Mouse (Mus musculus) heart, postnatal 14 days (tissue): Measurements from ENCODE around the gene Snrnp25. TPM values are rescaled to one million over a fixed set of nuclear protein-coding genes. Genes with fewer than 3 reads are reported as not detected.

Experiments used
- DNase-seq, 2 experiments: peaks; one replicate each; pipeline ENCODE4 v3.0.0; 2021 to 2022
- intact Hi-C: fragments of 180-260 bp; cut with DNase I; formaldehyde crosslinking; loops from one replicate; pipeline ENCODE4 v1.15.1; 2025
- total RNA-seq, 2 experiments: library from RNA; stranded (reverse); gene quantifications; 2 replicates each; pipeline ENCODE4 v1.2.3; 2021

Snrnp25 gene
- total RNA-seq, 2 experiments from 2014 or later, result 11.4 to 11.5 TPM

DNA sequence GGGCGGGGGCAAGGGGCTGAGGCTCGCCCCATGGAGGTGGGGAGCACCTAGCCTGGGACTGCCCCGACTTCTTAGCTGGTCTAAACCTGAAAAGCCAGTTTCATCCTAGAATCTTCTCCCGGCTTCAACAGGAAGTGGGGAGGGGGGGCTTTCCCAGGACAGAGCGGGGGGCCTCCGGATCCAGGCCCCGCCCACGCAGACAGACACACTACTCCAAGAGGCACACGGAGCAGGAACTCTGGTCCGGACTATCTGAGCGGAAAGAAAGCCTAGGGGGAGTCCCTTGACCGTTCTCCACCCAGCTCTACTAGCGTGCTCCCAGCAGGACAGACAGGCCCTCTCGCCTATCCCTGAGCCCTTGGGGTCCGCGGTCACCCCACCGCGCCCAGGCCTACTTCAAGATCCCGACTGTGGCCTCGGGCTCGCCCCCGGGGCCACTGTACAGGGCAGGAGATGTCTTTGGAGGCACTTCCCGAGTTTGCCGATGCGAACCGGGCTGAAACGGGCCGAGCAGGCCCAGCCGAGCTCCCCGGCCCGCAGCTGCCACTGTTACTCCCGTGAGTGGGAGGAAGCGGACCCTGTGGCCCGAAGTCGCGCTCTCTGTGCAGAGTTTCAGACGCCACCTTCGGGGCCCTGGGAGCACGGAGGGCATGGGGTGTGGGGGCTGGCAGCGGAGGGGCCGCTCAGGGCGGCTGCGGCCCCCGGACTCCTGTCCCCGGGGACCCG is 16.2 kb downstream of the Snrnp25 start:
- intact Hi-C loops, result no loop called here
- DNase-seq, result peak; percentile 74 to 75

DNA sequence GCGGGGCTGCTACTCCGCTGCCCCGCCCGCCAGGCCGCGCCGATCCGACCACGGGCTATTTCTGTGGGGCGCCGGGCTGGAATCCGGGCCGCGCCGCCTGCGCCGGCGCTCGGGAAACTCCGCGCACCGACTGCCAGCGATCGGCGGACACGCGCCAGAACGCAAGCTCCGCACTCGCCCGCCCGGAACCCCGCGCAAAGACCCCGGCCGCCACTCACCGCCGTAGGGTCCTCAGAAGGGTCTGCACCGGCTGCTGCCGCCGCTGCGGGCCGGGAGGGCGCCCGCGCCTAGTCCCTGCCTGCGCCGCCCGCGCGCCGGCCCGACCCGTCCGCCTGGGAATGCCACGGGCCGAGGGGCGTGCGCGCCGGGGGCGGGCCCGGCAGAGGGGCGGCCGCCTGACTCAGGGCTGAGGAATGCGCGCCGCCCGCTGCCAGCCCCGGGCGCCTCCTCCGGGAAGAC is 16.8 kb downstream of the Snrnp25 start, which contains the start of gene Rhbdf1:
Rhbdf1 (minus strand) TSS at position 350 of the 459 bp plus-strand sequence.
- DNase-seq, result peak; percentile 80 to 84
- intact Hi-C loops, result no loop called here

- intact Hi-C loops, result no loop called here
- DNase-seq, result peak; percentile 32 to 39
Measured at GRCm38 (mm10) chr11:32222570-32223194, 17.5 kb downstream of the Snrnp25 start.

DNA sequence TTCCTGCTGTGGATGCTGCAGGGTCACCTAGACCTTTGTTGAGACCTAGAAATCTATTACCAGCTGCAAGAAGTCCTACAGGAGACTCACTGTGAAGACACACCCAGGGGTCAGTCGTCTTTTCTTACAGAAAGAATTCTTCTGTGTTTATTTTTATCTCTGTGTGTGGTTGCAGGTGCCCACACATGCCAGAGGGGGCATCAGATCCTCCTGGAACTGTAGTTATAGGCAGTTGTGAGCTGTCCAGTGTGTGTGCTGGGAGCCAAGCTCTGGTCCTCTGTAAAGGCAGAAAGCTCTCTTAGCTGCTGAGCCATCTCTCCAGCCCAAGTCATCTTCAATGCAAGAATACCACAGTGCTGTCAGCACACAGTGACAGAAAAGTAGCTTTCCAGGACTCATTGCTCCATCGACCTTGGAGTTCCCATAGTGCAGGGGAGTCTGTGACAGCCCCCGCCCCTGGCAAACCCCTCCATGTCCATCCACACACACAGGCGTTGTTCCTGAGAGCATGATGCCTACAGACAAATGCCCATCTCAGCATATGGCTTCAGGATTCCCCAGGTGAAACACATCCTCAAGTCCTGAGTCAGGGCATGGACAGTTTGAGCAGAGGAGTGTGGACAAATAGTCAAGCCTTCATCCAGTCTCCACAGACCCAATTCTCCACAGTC is 18.2 kb downstream of the Snrnp25 start:
- DNase-seq, result no peak
- intact Hi-C loops, result no loop called here

DNA sequence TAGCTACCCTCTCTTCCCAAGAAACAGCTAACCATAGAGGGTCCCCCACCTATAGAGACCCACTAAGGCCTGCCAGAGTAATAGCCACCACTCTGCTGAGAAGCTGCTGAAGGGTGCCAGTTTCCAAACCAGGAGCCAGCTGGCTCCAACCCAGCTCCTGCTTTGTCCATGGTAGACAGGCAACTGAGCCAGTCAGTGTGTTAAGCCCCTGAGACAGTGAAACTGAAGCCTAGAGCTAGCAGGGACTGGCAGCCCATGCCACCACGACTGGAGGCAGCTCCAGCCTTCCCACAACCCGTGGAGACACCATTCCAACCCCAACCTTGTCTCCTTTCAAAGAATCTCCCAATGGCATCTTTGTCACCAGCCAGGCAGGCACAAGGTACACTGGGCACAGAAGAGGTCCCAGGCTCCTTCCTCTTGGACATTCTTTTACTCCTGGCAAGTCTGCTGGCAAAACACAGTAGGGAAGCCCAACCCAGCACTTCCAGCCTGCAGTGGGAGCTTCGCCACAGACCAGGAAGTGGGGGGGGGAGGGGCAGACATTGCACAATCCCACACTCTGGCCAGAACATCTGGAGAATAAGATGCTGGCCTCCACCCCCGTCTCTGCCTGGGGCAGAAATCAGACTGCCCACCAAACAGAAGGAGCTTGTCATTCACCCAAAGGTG is 19.4 kb downstream of the Snrnp25 start:
- DNase-seq, result peak; percentile 87 to 91

DNA sequence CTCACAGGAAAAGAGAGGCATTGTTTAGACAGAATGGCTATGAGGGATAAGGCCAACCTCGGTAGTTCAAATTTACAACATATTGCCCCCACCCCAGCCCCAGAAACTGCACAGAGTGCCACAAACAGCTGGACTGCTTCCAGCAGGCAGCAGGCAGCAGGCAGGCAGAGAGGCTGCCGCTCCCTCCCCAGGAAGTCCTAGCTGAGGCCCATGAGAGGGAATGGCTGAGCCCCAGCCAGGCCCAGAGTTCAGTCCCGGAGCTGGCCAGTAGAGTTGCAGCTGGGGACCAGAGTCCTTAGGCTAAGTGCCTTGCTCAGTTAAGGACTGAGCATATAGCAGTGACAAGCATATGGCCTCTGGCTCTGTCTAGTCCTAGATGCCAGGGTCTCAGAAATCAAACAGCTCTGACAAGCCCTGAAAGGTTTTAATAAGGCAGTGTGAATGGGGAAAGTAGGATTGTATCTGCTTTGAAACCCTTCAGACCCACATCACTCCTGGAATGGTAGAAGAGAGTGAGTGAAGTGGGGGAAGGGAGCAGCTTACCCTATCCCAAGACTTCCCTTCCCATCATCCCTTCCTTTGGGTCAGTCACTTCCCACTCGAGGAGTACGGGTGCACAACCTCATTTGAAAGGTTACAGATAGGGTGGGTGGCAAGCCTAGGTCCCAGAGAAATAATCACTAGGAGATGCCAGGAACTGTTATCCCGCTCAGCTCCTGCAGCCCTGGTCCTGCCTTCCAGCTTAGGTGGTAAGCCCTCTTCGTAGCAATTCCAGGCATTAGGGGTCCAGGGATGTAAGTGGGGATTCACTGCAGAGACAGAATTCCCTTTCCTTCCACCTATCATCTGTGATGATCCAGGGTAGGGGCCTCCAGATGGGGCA is 20.2 kb downstream of the Snrnp25 start:
- intact Hi-C loops, result no loop called here
- DNase-seq, result peak; percentile 52 to 61

More for the DNA sequence above, 19.4 kb downstream of the Snrnp25 start:
- intact Hi-C loops, result no loop called here

- DNase-seq, result peak; percentile 90 to 92
- intact Hi-C loops, result no loop called here
Measured at GRCm38 (mm10) chr11:32226124-32226871, 21.1 kb downstream of the Snrnp25 start, which contains the start of gene Mpg. Mpg (plus strand) TSS chr11:32226505.

- intact Hi-C loops, result no loop called here
- DNase-seq, result no peak
Measured at GRCm38 (mm10) chr11:32227041-32227440, 21.8 kb downstream of the Snrnp25 start.

GRCm38 (mm10) chr11:32227555-32227954 is 22.3 kb downstream of the Snrnp25 start:
- DNase-seq, result no peak
- intact Hi-C loops, result no loop called here

DNA sequence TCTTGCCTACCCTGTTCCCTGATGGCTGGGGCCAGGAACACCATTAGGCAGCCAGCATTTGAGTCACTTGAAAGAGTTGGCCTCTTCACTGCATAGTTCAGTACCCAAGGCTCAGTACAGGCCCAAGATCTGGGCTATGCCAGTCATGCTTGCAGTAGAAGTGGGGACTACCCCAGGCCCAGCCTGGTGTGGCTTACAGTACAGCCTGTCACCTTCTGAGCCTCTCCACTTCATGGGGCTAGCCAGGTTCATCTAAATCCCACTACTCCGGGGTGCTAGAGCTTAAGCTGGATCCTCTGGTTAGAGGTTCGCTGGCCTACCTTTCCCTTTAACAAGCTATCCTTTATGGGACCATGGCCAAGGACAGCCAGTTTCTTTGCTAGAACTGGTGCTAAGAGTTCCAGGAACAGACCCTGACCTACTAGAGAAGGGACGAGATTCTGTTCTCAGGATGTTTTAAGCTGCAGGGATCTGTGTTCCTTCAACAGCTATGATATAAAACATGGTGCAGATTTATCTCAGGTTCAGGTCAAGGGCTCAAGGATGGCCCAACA is 23.2 kb downstream of the Snrnp25 start:
- DNase-seq, result no peak
- intact Hi-C loops, result no loop called here

DNA sequence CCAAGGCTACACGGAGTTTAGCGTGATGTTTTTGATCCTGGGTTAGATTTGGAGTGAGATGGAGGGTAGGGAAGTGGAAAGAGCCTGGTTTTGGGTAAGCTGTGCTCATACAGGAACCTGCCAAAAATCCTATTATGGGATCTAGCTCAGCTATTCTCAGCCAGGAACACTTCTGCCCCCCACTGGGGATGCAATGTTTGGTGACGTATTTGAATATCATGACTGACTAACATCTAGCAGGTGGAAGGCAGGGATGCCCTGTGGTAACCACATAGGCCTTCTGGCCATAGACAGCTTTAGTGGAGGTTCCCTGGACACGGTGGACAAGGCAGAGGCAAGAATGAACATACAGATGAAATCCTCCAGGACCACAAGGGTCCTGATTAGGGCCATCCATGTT is 25.0 kb downstream of the Snrnp25 start:
- peak in 1 of 2 experiments; percentile 32 for DNase-seq
- intact Hi-C loops, result no loop called here

DNA sequence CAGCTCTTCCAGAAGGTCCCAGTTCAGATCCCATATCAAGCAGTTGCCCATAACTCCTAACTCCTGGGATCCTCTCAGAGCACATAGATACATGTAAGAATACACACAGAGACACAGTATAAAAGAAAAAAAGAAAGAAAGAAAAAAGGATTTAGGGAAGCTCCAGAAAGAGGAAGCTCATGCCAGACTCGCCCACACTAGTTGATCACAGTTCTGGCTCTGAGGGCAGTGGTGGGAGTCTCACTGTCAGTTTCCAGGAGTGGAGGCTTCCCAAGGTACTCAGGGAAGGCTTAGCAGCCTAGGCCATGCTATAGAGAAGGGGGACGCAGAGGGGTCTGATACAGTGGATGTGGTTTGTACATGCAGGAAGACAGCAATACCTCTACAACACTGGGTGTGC is 25.9 kb downstream of the Snrnp25 start:
- intact Hi-C loops, result no loop called here

DNA sequence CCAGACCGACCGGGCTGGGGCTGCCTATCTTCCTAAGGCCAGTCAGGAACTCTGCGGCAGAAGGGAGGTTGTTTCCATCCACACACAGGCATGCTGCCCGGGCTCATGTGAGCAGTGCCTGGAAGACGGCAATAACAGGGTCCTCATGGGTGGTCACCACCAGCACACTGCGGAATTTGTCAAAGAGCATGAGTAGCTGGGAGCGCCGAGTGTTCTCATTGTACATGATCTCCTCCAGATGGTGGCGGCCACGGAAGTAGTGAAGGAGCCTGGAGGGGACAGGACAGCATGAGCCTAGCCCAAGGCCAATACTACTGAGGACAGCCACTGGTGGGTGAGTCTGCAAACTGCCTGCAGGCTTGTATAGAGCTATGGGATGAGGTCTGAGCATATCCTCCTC is 27.6 kb downstream of the Snrnp25 start:
- no peak for DNase-seq
- intact Hi-C loops, result no loop called here

More for the DNA sequence above, 25.9 kb downstream of the Snrnp25 start:
- no peak for DNase-seq

GRCm38 (mm10) chr11:32233895-32234294 is 28.7 kb downstream of the Snrnp25 start:
- intact Hi-C loops, result no loop called here
- DNase-seq, result peak in 1 of 2 experiments; percentile 54

DNA sequence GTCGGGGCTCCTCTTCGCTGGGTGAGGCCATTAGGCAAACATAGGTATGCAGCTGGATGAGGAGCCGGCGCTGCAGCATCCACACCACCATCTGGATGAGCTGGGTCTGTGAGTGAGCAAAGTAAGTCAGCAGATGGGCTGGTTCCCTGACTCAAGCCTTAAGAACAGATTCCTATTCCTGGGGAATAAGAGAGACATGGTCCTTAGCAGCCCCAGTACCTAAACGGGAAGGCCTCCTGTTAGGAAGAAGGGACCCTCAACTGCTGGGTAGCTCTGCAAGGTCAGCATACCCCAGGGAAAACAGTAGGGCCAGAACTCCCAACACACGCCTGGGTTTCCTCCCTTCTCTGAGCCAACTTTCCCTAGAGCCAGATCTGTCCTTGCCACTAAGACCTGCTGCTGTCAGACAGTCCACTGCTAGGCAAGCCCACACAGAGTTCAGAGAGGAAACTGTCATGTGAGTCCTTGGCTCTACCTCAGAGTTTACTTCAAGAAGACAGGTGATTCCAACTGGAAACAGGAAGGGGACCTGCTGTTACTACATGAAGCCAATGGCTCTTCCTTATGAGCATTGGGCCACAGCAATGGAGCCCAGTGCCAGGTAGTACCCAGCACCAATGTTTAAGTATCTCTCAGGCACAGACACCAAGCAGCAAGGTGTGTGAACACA is 29.7 kb downstream of the Snrnp25 start:
- DNase-seq, result peak in 1 of 2 experiments; percentile 2
- intact Hi-C loops, result no loop called here

GRCm38 (mm10) chr11:32235646-32236045 is 30.4 kb downstream of the Snrnp25 start:
- DNase-seq, result peak; percentile 75 to 76
- intact Hi-C loops, result no loop called here

GRCm38 (mm10) chr11:32236132-32236531 is 30.9 kb downstream of the Snrnp25 start:
- intact Hi-C loops, result no loop called here
- no peak for DNase-seq
